Mouse (Mus musculus): ENCODE data around the gene Taf12.

Taf12 gene

GRCm38 (mm10) chr4:132311209-132311608, 37.0 kb downstream of the Taf12 start:
- DNase-seq (ENCODE audit: low spot score), result no peak

DNA sequence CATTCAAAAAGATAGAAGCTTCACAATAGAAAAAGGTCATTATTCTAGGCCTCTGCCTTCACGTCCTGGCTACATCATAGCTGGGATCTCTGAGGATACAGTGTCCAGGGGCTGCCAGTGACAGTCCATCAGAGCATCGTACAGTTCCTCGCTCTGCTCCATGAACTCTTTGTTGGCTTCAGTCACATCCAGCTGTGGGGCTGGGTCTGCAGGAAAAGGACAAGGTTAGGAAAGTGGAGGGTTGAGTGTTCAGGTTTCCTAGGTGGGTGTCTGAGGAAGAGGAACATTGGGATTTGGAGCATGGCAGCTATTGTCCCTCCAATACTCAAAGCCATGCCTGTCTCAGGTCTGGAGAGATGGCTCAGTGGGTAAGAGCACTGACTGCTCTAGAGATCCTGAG, 37.6 kb downstream of the Taf12 start:
- DNase-seq (ENCODE audit: low spot score), result no peak

DNA sequence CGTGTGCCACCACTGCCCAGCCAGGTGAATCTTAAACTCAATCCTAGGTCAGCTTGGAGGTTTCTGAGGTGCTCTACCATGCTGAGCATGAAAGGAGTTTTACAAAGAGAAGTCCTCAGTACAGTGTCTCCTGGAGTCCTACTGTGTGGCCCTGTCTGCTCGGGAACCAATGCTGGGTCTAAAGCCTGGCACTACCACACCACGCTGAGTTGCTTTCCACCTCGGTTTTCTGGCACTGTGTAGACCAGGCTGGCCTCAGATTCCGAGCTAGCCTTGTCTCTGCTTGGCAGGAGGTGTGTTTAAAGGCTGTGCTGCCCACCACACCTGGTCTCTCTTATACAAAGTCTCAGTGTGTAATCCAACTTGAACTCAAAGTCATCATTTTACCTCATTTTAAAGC, 38.5 kb downstream of the Taf12 start:
- no peak for DNase-seq (ENCODE audit: low spot score)

- no peak for DNase-seq (ENCODE audit: low spot score)
Observed at GRCm38 (mm10) chr4:132315711-132316110, 41.5 kb downstream of the Taf12 start.

GRCm38 (mm10) chr4:132326481-132326880, 52.3 kb downstream of the Taf12 start:
- no peak for DNase-seq (ENCODE audit: low spot score)

DNA sequence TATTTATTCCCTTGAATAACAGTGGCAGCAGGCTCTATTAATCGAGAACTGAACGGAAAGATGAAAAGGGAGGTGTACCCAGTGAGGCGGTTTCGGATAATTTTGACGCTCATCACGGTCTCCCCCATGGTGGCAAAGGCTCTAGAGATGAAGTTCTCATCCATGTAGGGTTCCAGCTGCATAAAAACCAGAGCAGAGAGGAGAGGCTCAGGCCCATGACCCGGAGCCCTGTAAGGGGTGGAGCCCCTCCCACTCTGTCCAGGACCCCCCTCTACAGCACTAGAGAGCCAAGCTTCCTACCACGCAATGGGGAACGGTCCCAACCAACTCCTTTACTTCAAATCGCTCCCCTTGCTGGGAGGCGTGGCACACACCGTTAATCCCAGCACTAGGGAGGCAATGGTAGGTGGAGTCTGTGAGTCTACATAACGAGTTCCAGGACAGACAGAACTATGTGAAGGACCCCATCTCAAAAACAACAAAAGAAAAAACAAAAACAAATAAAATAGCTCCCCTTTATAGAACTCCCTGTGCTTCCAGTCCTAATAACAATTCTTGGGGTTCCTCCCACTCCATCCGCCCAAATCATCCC, 54.3 kb downstream of the Taf12 start:
- DNase-seq (ENCODE audit: low spot score), result no peak

GRCm38 (mm10) chr4:132329115-132329834, 55.1 kb downstream of the Taf12 start, which contains the start of gene Trnau1ap:
TSS of gene Trnau1ap (minus strand) at chr4:132329538.
- DNase-seq (ENCODE audit: low spot score), result peak; percentile 69

- DNase-seq (ENCODE audit: low spot score), result no peak
Observed at GRCm38 (mm10) chr4:132329835-132330354, 55.7 kb downstream of the Taf12 start.

DNA sequence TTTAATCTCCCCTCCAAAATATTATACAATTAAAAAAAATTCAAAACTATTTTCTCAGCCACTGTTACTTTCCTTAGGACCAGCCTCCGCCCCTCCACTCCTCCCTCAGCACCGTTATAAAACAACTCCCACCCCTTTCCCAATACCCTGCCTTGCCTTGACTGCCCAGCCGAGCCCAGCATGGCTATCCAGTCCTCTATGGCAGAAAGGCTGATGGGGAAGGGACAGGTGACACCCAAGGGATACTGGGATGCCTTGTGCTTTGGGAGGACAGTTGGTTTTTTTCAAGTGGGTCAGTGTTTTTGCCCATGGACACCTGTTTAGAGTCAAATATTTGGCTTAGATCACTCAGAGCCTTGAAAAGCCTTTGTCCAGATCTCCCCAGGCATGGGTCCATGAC, 57.8 kb downstream of the Taf12 start:
- no peak for DNase-seq (ENCODE audit: low spot score)

DNA sequence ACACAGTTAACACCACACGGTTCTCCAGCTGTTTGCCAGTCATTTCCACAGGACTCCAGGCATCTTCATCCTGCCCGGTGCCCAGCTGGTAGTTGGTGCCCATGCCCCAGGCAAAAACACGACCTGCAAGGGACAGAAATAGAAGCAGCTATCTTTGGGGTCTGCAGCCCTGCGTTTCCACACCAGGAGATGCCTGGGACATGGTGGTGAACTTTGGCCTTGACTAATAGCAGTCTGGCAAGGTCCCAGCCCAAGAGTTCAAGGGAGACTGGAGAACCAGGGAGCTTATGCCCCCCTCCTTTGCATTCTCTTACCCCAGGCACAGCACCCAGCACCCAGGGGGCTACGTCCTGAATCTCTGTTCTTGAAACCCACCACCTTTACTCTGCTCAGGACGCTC, 58.7 kb downstream of the Taf12 start:
- no peak for DNase-seq (ENCODE audit: low spot score)

- no peak for DNase-seq (ENCODE audit: low spot score)
Observed at GRCm38 (mm10) chr4:132338943-132339342, 64.8 kb downstream of the Taf12 start.

GRCm38 (mm10) chr4:132341451-132341850, 67.3 kb downstream of the Taf12 start:
- no peak for DNase-seq (ENCODE audit: low spot score)

- no peak for DNase-seq (ENCODE audit: low spot score)
Observed at GRCm38 (mm10) chr4:132344403-132345134, 70.4 kb downstream of the Taf12 start.

Data from left cerebral cortex, adult 11 months (tissue).